7 mouse cellular contexts compared by ENCODE assay signal in genomic region chr14:60655941-60656700, GRCm38 (mm10). TPM values are rescaled to one million over a fixed set of nuclear protein-coding genes. Genes with fewer than 3 reads are reported as not detected.
A peak's percentile ranks its signal among the peaks of the same experiment; 100 is the strongest.
DNase-seq lines count a peak whose midpoint lies in the region; ATAC-seq lines count a peak whose summit lies in the region.

No protein-coding gene starts in this region.

- peak; percentile 17; the same call in 1 of the 2 replicates for ATAC-seq in kidney, embryonic 15.5 days (replicated peaks; ENCODE audit: low FRiP score)

- H3K27ac ChIP-seq in kidney, embryonic 15.5 days: peak overlapping the region; percentile 89

- H3K4me2 ChIP-seq in kidney, embryonic 15.5 days: peak overlapping the region; percentile 52

- no peak overlapping the region for H3K9ac ChIP-seq in kidney, embryonic 15.5 days

- peaks cover 73% of the 10 kb centered on the region for H3K4me1 ChIP-seq in kidney, embryonic 15.5 days

- no peaks in the 10 kb centered on the region for H3K9me3 ChIP-seq in kidney, embryonic 15.5 days (replicated peaks)

- intact Hi-C loops in left cerebral cortex, postnatal 36 days (cut with DNase I): no loop called here

- peak; percentile 73 for DNase-seq in Muller cell, postnatal 12 days (ENCODE audit: inconsistent ontology term)
- peak; percentile 70 for DNase-seq in adrenal gland, postnatal 25 days
- DNase-seq in gastrocnemius, postnatal 10 days: peak; percentile 59
- peak; percentile 73 for DNase-seq in left cerebral cortex, postnatal 36 days (ENCODE audit: low spot score in 2 of 2)
- peak; percentile 73 for DNase-seq in ovary, postnatal 36 days (ENCODE audit: low spot score)
- no peak for DNase-seq in embryo, embryonic 9.5 days (ENCODE audit: extremely low spot score)

- peak overlapping the region; percentile 12; the same call in 1 of the 2 replicates for H3K4me3 ChIP-seq in kidney, embryonic 15.5 days (replicated peaks)

- H3K27me3 ChIP-seq in kidney, embryonic 15.5 days: no peaks in the 10 kb centered on the region

- 39% methylated on average over 15 of the region's 15 CpGs for whole genome bisulfite sequencing in kidney, embryonic 15.5 days

- 0 out of 2 replicates have a peak, but pooled peaks cover 3% of the 10 kb centered on the region for H3K36me3 ChIP-seq in kidney, embryonic 15.5 days

RNA-seq across cellular contexts. Expression of gene Spata13, which starts 22.3 kb away (rescaled TPM):
- 181 and 215 TPM in 2 replicates for total RNA-seq in adrenal gland, postnatal 25 days (2021)
- total RNA-seq in gastrocnemius, postnatal 10 days (2021): 10 to 100 TPM in 1 of 2 experiments, 1 to 10 TPM in 1; 9.9 to 19.5 TPM
- polyA plus RNA-seq in kidney, embryonic 15.5 days (2015; fragmentation: Nextera tagmentation; extraction: Ambion mirVana): 55.1 and 64.4 TPM in 2 replicates
- 10 to 100 TPM; 10.4 to 20.6 TPM for total RNA-seq in left cerebral cortex, postnatal 36 days (2021)
